In the genomic region with DNA sequence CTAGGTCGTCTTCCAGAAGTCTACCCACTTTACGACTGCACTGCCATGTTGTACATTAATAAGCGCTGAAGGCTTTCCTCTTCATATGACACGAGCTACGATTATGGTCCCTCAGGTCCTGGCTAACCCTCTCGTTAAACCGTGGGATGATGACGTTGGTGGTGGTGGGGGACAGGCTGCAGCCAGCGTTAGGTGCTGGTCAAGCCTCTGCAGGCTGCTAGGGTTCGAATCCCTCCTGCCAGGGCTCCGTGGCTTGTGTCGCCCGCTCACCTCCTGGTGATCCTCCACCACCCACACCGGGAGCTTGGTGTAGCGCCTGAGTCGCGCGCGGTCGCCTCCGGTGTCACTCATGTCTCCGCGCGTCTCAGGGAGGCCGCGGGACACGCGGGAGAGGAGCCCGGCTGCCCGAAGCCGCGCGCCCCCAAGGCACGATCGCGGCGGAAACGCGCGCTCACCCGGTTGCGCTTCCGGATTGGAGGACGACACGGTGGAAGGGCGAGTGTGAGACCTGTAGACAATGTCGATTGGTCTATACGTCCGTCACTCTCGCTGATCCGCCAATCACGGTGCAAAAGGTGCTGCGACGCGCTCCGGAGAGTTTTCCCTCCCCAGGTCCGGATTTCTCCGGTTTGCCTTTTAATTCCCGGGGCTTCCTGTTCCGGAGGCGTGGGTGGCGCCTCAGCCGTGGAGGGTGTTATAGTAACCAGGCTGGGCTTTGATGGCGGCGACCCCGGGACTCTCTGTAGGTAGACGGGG, we compare ENCODE assay signal across 8 mouse cellular contexts. TPM values are rescaled to one million over a fixed set of nuclear protein-coding genes. Genes with fewer than 3 reads are reported as not detected.
DNase-seq lines count a peak whose midpoint lies in the region; ATAC-seq and TF ChIP-seq lines count a peak whose summit lies in the region.

Gene 6030458C11Rik, minus strand, starts transcription at position 453 of the 756 bp plus-strand sequence.
Gene Drosha, plus strand, starts transcription at position 619 of the 756 bp plus-strand sequence.

- TF ChIP-seq CTCF in CH12.LX (conservative IDR thresholded peaks at IDR 0.05 in 1 of 2, IDR thresholded peaks at IDR 0.05 in 1 of 2; ENCODE audit: low read depth in 2 of 2, low read length in 2 of 2): no peak

- H3K79me2 ChIP-seq in CH12.LX (replicated peaks; ENCODE audit: control insufficient read depth, extremely low read depth, insufficient read depth, poor library complexity, severe bottlenecking): peaks cover 34% of the 10 kb centered on the region

- peak within 1 kb of the TSS; percentile 96 for H3K4me2 ChIP-seq in CH12.LX (ENCODE audit: insufficient read depth, low read depth, poor library complexity, severe bottlenecking)
- peak within 1 kb of the TSS; percentile 65 for H3K4me2 ChIP-seq in forebrain, embryonic 11.5 days (ENCODE audit: low read depth, low read length, severe bottlenecking)
- peak within 1 kb of the TSS; percentile 83 for H3K4me2 ChIP-seq in heart, embryonic 16.5 days (ENCODE audit: low read depth, low read length)
- peak within 1 kb of the TSS; percentile 84 for H3K4me2 ChIP-seq in liver, embryonic 15.5 days
- peak within 1 kb of the TSS; percentile 73 for H3K4me2 ChIP-seq in neural tube, embryonic 12.5 days (replicated peaks)

- in situ Hi-C loops in CH12.LX (cut with MboI; ENCODE audit: low pct_ligation_motif_present, low pct_unique_long_range_greater_than_20kb, low sequenced_read_pairs): no loop called here

- peaks cover 31 to 69% of the 10 kb centered on the region in 2 experiments for H3K36me3 ChIP-seq in CH12.LX (replicated peaks in 1 of 2; ENCODE audit: control insufficient read depth in 1 of 2, insufficient read depth in 1 of 2, low read length in 1 of 2)
- H3K36me3 ChIP-seq in forebrain, embryonic 11.5 days (ENCODE audit: control insufficient read depth, insufficient read depth, low read length): no peaks in the 10 kb centered on the region; the same call in 1 of the 2 replicates
- H3K36me3 ChIP-seq in heart, embryonic 16.5 days (ENCODE audit: control insufficient read depth, insufficient read depth): peaks cover 32% of the 10 kb centered on the region
- H3K36me3 ChIP-seq in liver, embryonic 15.5 days (replicated peaks): peaks cover 49% of the 10 kb centered on the region
- peaks cover 41% of the 10 kb centered on the region for H3K36me3 ChIP-seq in neural tube, embryonic 12.5 days

- no peak for TF ChIP-seq RAD21 in CH12.LX (IDR thresholded peaks at IDR 0.05; ENCODE audit: low read depth, low read length)

- H3K27ac ChIP-seq in CH12.LX (ENCODE audit: insufficient read depth, low read depth): peak within 1 kb of the TSS; percentile 54
- H3K27ac ChIP-seq in forebrain, embryonic 11.5 days (ENCODE audit: low read depth, low read length): peak within 1 kb of the TSS; percentile 50; the same call in 1 of the 2 replicates
- H3K27ac ChIP-seq in heart, embryonic 16.5 days (ENCODE audit: low read length): peak within 1 kb of the TSS; percentile 53
- peak within 1 kb of the TSS; percentile 89 for H3K27ac ChIP-seq in liver, embryonic 15.5 days (replicated peaks)
- H3K27ac ChIP-seq in neural tube, embryonic 12.5 days: 0 out of 2 replicates have a peak within 1 kb of the TSS, but pooled peaks have one; percentile 26

- H3K9me3 ChIP-seq in CH12.LX (replicated peaks; ENCODE audit: low read length): no peaks in the 10 kb centered on the region
- H3K9me3 ChIP-seq in forebrain, embryonic 11.5 days (ENCODE audit: control insufficient read depth, low read length): no peaks in the 10 kb centered on the region
- H3K9me3 ChIP-seq in heart, embryonic 16.5 days (replicated peaks; ENCODE audit: control insufficient read depth, low read length): no peaks in the 10 kb centered on the region
- no peaks in the 10 kb centered on the region for H3K9me3 ChIP-seq in liver, embryonic 15.5 days (replicated peaks)
- no peaks in the 10 kb centered on the region for H3K9me3 ChIP-seq in neural tube, embryonic 12.5 days

- TF ChIP-seq POLR2A in CH12.LX (IDR thresholded peaks at IDR 0.05; ENCODE audit: low read depth, low read length): peak; percentile 89

- dilution Hi-C loops in CH12.LX (cut with MboI; ENCODE audit: extremely low pct_ligation_motif_present, extremely low pct_unique_long_range_greater_than_20kb, low sequenced_read_pairs): no loop called here

- H3K27me3 ChIP-seq in CH12.LX (replicated peaks): no peaks in the 10 kb centered on the region
- H3K27me3 ChIP-seq in forebrain, embryonic 11.5 days (ENCODE audit: control insufficient read depth, insufficient read depth, low read length): no peaks in the 10 kb centered on the region
- H3K27me3 ChIP-seq in heart, embryonic 16.5 days (ENCODE audit: control insufficient read depth, insufficient read depth, low read length): no peaks in the 10 kb centered on the region
- no peaks in the 10 kb centered on the region for H3K27me3 ChIP-seq in liver, embryonic 15.5 days
- H3K27me3 ChIP-seq in neural tube, embryonic 12.5 days (replicated peaks): no peaks in the 10 kb centered on the region

- H3K4me3 ChIP-seq in CH12.LX (replicated peaks in 1 of 3; ENCODE audit: low read depth in 2 of 3, low read length in 2 of 3, poor library complexity in 1 of 3): peak within 1 kb of the TSS; percentile 85 to 99 (median 86)
- peak within 1 kb of the TSS; percentile 84 for H3K4me3 ChIP-seq in forebrain, embryonic 11.5 days (ENCODE audit: low read depth, low read length)
- peak within 1 kb of the TSS; percentile 95 for H3K4me3 ChIP-seq in heart, embryonic 16.5 days (ENCODE audit: low read length)
- peak within 1 kb of the TSS; percentile 74 for H3K4me3 ChIP-seq in liver, embryonic 15.5 days (replicated peaks)
- peak within 1 kb of the TSS; percentile 87 for H3K4me3 ChIP-seq in neural tube, embryonic 12.5 days

- DNase-seq in CH12.LX (ENCODE audit: extremely low read depth): peak; percentile 100
- peak; percentile 100 for DNase-seq in c-Kit-positive CD71-positive TER-119-negative erythroid progenitor cells, embryonic 14.5 days (ENCODE audit: low read depth)
- DNase-seq in forebrain, embryonic 11.5 days (ENCODE audit: low spot score): peak; percentile 96
- peak; percentile 99 for DNase-seq in kidney, postnatal 36 days
- peak; percentile 99 for DNase-seq in telencephalon, adult 2 months (ENCODE audit: low read depth, low spot score)

- under 1% methylated on average over 67 of the region's 67 CpGs for WGBS in forebrain, embryonic 11.5 days
- WGBS in heart, embryonic 16.5 days: under 1% methylated on average over 67 of the region's 67 CpGs
- WGBS in liver, embryonic 15.5 days (ENCODE audit: insufficient replicate concordance): under 1% methylated on average over 67 of the region's 67 CpGs
- under 1% methylated on average over 67 of the region's 67 CpGs for WGBS in neural tube, embryonic 12.5 days

- ATAC-seq in forebrain, embryonic 11.5 days (replicated peaks; ENCODE audit: low FRiP score): peak; percentile 100
- ATAC-seq in heart, embryonic 16.5 days (replicated peaks; ENCODE audit: extremely low read depth, insufficient read depth, low FRiP score): peak; percentile 100
- ATAC-seq in liver, embryonic 15.5 days (ENCODE audit: insufficient read depth): peak; percentile 97
- ATAC-seq in neural tube, embryonic 12.5 days (ENCODE audit: low FRiP score, low read depth): peak; percentile 100

- TF ChIP-seq EP300 in CH12.LX (IDR thresholded peaks at IDR 0.05; ENCODE audit: low read length): no peak

- peak within 1 kb of the TSS; percentile 93 for H3K9ac ChIP-seq in CH12.LX (ENCODE audit: insufficient read depth, low read depth)
- H3K9ac ChIP-seq in forebrain, embryonic 11.5 days (ENCODE audit: low read length): peak within 1 kb of the TSS; percentile 92
- peak within 1 kb of the TSS; percentile 95 for H3K9ac ChIP-seq in heart, embryonic 16.5 days (ENCODE audit: low read length)
- peak within 1 kb of the TSS; percentile 82 for H3K9ac ChIP-seq in liver, embryonic 15.5 days
- peak within 1 kb of the TSS; percentile 92 for H3K9ac ChIP-seq in neural tube, embryonic 12.5 days

- H3K4me1 ChIP-seq in CH12.LX (ENCODE audit: control insufficient read depth in 1 of 2, insufficient read depth in 2 of 2): peaks cover 7 to 44% of the 10 kb centered on the region in 2 experiments
- H3K4me1 ChIP-seq in forebrain, embryonic 11.5 days (replicated peaks; ENCODE audit: control insufficient read depth, insufficient read depth, low read length): no peaks in the 10 kb centered on the region; the same call in 1 of the 2 replicates
- H3K4me1 ChIP-seq in heart, embryonic 16.5 days (ENCODE audit: control insufficient read depth, insufficient read depth, low read length): peaks cover 13% of the 10 kb centered on the region
- H3K4me1 ChIP-seq in liver, embryonic 15.5 days (replicated peaks): peaks cover 63% of the 10 kb centered on the region
- H3K4me1 ChIP-seq in neural tube, embryonic 12.5 days: peaks cover 19% of the 10 kb centered on the region

TF ChIP-seq in CH12.LX, 34 proteins besides CTCF, POLR2A, EP300 and RAD21 (continues in another document):
- TF ChIP-seq MAX (IDR thresholded peaks at IDR 0.05; ENCODE audit: low read length) (peak; percentile 84), TBP (conservative IDR thresholded peaks at IDR 0.05; ENCODE audit: low read depth, low read length) (0 out of 2 replicates have a peak, but pooled peaks have one; percentile 49), RCOR1 (conservative IDR thresholded peaks at IDR 0.05; ENCODE audit: low read depth, low read length) (no peak), UBTF (IDR thresholded peaks at IDR 0.05; ENCODE audit: low read depth, low read length) (no peak), GABPA (IDR thresholded peaks at IDR 0.05; ENCODE audit: insufficient replicate concordance, low read depth, low read length) (no peak), ELF1 (IDR thresholded peaks at IDR 0.05; ENCODE audit: low read depth, low read length) (peak; percentile 91), JUN (IDR thresholded peaks at IDR 0.05; ENCODE audit: insufficient read depth, low read depth, low read length) (no peak)

RNA-seq across cellular contexts. Expression of gene 6030458C11Rik, which starts in this region (rescaled TPM):
- 17.5 and 20.6 TPM in 2 replicates for total RNA-seq in CH12.LX (2012; rRNA removed)
- total RNA-seq in CH12.LX (2014; rRNA removed): 38.3 and 38.7 TPM in 2 replicates
- 29.5 and 30.6 TPM in 2 replicates for polyA plus RNA-seq in CH12.LX (2012; ENCODE audit: insufficient read length, low read depth)
- polyA plus RNA-seq in forebrain, embryonic 11.5 days (2014; fragmentation: Nextera tagmentation; extraction: Ambion mirVana): 35.7 and 42.2 TPM in 2 replicates
- polyA plus RNA-seq in heart, embryonic 16.5 days (2015; fragmentation: Nextera tagmentation; extraction: Ambion mirVana): 24.2 and 25.5 TPM in 2 replicates
- polyA plus RNA-seq in liver, embryonic 15.5 days (2015; fragmentation: Nextera tagmentation; extraction: Ambion mirVana): 23.9 and 25.4 TPM in 2 replicates
- 39.5 and 42.7 TPM in 2 replicates for polyA plus RNA-seq in neural tube, embryonic 12.5 days (2016; fragmentation: Nextera tagmentation; extraction: Ambion mirVana)

RNA-seq across cellular contexts. Expression of gene Drosha, which starts in this region (rescaled TPM):
- total RNA-seq in CH12.LX (2012; rRNA removed) (23.4 and 25.9 TPM in 2 replicates), CH12.LX (2014; rRNA removed) (24.8 and 25.8 TPM in 2 replicates)
- 79.2 and 81.9 TPM in 2 replicates for polyA plus RNA-seq in CH12.LX (2012; ENCODE audit: insufficient read length, low read depth)
- 88.5 and 90.2 TPM in 2 replicates for polyA plus RNA-seq in forebrain, embryonic 11.5 days (2014; fragmentation: Nextera tagmentation; extraction: Ambion mirVana)
- 22.8 and 25.4 TPM in 2 replicates for polyA plus RNA-seq in heart, embryonic 16.5 days (2015; fragmentation: Nextera tagmentation; extraction: Ambion mirVana)
- 11.1 and 11.2 TPM in 2 replicates for polyA plus RNA-seq in liver, embryonic 15.5 days (2015; fragmentation: Nextera tagmentation; extraction: Ambion mirVana)
- 57.0 and 64.7 TPM in 2 replicates for polyA plus RNA-seq in neural tube, embryonic 12.5 days (2016; fragmentation: Nextera tagmentation; extraction: Ambion mirVana)

Comparison
In these comparisons a context has a peak if more than half of its experiments do, and no peak if none do; other contexts are left out.
1. Peak in every context shown above with its lines: DNase-seq, ATAC-seq, H3K4me3 ChIP-seq and H3K27ac ChIP-seq.
2. H3K27ac ChIP-seq: peak in every context shown above with its lines; median percentile 89 in liver, embryonic 15.5 days; 54 in CH12.LX; 53 in heart, embryonic 16.5 days; 50 in forebrain, embryonic 11.5 days; 26 in neural tube, embryonic 12.5 days.